Mouse (Mus musculus): ENCODE results near the gene Nfe2l3. TPM values are rescaled to one million over a fixed set of nuclear protein-coding genes. Genes with fewer than 3 reads are reported as not detected.

Nfe2l3 gene
- total RNA-seq, 2 experiments from 2014 or later, result 0.48 TPM; not detected in 1

GRCm38 (mm10) chr6:51442191-51442835 lies 9.8 kb downstream of the Nfe2l3 start:
- ATAC-seq (ENCODE audit: poor library complexity, severe bottlenecking), result no peak

DNA sequence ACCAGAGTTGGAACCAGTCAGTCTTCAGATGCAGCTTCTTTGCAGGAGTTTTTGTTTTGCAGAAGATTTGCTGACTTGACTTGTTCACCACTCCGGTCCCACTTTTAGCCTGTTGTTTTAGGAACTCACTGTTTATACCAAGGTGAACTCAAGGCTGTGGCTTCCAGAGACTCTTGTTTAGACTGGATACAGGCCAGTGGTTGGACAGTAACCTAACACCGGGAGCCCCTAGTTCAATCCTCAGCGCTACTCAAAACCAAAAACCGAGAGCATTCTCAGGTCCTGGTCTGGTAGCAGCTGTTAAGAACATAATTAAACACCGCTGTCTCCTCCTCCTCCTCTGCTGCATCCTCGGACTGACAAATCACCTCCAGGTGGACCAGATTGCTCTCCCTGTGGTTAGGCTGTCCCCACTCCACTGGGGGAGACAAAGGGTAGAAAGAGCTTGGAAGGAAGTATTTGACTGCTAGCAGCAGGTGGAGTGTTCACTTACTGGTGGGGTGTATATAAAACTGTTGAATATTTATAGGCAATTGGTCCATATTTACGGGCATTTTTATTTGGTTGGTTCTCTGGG lies 20.5 kb downstream of the Nfe2l3 start:
- no peak for ATAC-seq (ENCODE audit: poor library complexity, severe bottlenecking)

GRCm38 (mm10) chr6:51454949-51455348 lies 22.5 kb downstream of the Nfe2l3 start:
- ATAC-seq (ENCODE audit: poor library complexity, severe bottlenecking), result no peak

DNA sequence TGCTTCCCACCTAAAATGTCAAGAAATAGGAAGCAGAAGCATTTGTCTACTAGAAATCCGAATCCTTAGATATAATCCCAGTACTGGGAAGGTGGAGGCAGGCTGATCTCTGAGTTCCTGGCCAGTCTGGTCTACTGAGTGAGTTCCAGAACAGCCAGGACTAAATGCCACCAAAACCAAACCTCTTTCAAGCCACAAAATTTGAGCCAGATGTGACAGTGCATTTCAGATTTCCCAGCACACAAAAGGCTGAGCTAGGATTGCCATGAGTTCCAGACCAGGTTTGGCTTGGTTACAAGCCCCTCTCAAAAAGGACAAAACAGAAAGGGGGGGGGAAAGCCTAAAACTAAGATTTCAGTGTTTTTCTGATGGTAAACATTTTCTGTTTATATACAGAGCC lies 23.7 kb downstream of the Nfe2l3 start:
- no peak for ATAC-seq (ENCODE audit: poor library complexity, severe bottlenecking)

DNA sequence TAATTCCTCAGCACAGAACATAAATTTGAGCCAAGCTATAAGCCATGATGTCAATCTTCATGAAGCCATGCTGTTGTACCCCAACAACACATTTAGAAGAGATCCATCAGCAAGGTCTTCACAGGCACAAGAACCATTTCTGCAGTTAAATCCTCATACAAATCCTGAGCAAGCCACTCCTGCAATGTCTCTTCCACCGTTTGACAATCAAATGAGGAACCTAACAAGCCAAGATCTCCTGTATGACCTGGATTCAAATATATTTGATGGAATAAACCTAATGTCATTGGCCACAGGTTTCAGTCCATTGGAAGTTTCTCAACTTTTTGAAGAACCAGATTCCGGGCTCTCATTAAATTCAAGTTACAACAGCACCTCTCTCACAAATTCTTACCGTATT lies 24.8 kb downstream of the Nfe2l3 start:
- ATAC-seq (ENCODE audit: poor library complexity, severe bottlenecking), result no peak

DNA sequence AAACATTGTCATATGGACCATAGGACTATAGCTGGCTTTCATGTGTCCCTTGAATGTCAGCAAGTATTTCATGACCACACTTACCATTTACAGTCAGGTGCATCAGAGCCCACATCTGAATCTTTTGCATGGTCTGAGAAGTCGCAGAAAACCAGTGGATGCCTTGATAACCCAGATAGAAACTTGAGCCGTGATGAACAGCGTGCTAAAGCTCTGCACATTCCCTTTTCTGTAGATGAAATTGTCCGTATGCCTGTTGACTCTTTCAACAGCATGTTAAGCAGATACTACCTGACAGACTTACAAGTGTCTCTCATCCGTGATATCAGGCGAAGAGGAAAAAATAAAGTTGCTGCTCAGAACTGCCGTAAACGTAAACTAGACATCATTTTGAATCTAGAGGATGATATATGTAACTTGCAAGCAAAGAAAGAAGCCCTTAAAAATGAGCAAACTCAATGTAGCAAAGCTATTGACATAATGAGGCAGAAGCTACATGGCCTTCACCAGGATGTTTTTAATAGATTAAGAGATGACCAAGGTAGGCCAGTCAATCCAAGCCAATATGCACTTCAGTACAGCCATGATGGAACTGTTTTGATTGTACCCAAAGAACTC lies 25.4 kb downstream of the Nfe2l3 start:
- no peak for ATAC-seq (ENCODE audit: poor library complexity, severe bottlenecking)

- ATAC-seq (ENCODE audit: poor library complexity, severe bottlenecking), result no peak
Measured at GRCm38 (mm10) chr6:51458925-51459312, 26.4 kb downstream of the Nfe2l3 start.

DNA sequence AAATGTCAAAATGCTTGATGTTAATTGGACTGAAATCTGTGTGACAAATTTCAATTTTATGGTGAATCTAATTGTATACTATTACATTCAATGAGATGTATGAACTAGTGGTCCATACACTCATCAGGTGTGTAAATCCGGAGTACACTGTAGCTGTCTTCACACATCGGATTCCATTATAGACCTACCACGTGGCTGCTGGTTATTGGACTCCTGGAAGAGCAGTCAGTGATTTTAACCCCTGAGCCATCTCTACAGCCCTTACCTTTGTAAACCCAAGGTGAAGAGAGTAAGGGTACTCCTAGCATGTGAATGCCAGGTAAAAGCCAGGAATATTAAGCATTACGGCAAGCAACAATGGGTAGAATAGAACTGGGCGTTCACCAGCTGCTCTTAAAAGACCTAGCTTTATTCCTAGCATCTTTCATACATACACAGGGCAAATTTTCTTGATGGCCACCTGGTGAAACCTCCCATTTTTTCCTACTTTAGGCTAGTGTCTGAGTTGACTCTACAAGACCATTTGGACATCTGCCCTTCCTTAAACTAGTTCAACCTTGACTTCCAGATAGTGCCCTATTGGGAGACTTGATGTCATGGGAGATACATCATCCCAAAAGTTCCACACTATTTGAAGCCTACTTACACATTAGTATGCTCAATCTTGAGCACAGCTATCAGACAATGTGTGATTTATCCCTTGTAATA lies 27.0 kb downstream of the Nfe2l3 start:
- ATAC-seq (ENCODE audit: poor library complexity, severe bottlenecking), result no peak

DNA sequence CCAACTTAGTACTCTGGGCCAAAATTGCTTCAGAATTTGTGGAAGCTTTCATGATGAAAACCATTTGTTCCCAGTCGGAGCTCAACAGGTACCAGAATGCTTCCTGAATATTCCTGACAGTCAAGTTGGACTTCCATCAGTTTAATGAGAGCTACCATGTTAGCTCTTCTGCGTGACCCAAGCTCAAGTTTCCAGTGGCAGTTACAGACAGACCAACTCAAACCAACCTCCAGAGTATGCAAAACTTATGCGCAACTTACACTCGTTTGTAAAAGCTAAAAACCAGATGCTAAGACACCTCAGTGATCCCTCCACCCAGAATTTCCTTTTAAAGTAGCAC lies 27.5 kb downstream of the Nfe2l3 start:
- ATAC-seq (ENCODE audit: poor library complexity, severe bottlenecking), result no peak

DNA sequence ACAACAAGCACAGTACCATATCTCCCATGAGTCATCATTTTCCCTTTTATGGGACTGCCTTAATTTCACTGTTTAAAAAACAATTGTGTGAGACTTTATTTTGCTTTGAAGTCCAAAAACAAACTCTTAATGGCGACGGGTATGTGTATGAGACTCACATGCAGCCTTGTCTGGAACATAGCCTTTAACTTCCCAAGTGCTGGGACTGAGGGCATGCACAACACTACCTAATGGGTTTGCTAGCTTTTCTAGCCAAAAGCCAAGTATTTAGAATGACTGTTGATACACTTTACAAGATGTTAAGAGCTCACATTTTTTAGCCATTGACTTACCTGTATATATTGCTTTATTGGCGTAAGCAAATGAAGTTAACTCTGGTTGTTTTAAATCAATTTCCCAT lies 27.9 kb downstream of the Nfe2l3 start:
- no peak for ATAC-seq (ENCODE audit: poor library complexity, severe bottlenecking)

- ATAC-seq (ENCODE audit: poor library complexity, severe bottlenecking), result no peak
Measured at GRCm38 (mm10) chr6:51467649-51468048, 35.2 kb downstream of the Nfe2l3 start.

- ATAC-seq (ENCODE audit: poor library complexity, severe bottlenecking), result peak; percentile 37
Measured at GRCm38 (mm10) chr6:51468891-51469561, 36.6 kb downstream of the Nfe2l3 start.

DNA sequence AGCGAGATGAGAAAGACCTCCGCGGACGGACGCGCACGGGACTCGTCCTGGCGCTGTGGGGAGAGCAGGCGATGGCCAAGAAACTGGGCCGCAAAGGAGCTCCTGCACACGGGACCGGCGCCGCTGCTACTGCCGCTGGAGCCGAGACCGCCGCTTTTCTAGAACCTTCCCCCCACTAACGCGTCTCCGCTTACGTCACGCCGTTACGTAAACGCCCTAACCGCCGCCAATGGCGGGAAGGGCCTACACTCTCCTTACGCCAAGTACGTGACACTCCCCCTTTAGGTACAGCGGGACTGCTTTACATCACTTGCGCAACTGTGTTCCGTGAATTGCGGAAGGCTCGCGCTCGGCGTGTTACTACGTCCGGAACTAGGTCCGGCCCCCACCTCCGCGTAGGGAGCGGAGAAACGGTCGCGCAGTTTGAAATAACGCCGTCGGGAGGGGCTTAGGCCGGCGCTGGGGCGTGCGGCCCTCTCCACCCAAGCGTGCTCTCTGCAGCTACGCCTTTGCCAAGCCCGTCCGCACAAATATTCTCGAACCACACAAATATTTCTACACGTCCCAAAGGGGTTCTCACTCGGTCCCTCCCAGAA lies 37.3 kb downstream of the Nfe2l3 start, which contains the start of gene Hnrnpa2b1:
Gene Hnrnpa2b1 (minus strand): TSS at position 180 of the 596 bp plus-strand sequence.
- ATAC-seq (ENCODE audit: poor library complexity, severe bottlenecking), result peak; percentile 76

DNA sequence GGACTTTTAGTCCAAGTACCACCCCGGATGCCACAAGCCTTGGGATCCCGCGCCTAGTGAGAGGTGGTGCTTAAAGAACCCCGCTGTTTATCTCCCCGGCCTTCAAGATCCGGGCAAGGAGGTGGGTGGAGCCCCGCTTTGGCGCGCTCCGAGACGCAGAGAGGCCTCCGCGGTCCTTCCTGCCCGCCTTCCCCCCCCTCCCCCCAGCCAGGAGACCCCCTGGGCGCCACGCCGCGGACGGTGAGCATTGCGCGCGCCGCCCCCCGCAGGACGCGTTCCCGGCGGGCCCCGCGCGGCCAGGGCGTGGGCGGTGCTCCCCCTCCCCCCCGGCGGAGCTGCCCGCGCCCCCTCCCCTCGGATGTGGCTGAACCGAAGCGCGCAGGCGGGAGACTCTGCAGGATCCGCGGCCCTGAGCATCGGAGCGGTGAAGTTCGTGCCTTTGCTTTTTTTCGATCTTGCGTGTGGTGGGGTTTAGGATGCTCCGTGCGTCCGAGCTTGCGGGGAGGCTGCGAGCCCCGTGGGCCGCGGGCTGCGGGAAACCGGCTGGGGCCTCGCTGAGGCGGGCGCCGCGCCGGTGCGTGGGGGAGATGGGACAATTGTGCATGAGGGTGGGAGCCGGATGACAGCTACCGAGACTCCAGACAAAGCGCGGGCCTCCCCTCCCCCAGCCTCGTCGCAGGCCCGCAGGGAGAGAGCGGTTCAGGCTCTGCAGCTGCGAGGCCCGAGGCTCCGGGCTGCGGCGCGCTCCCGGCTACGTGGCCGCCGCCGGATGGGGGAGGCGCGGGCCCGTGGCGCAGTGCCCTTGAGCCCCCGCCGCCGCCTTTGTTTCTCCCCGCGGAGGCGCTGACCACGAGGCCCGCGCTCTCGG lies 38.1 kb downstream of the Nfe2l3 start, which contains the start of gene Cbx3:
Gene Cbx3 (plus strand): TSS at position 50 of the 868 bp plus-strand sequence.
- ATAC-seq (ENCODE audit: poor library complexity, severe bottlenecking), result peak; percentile 39

DNA sequence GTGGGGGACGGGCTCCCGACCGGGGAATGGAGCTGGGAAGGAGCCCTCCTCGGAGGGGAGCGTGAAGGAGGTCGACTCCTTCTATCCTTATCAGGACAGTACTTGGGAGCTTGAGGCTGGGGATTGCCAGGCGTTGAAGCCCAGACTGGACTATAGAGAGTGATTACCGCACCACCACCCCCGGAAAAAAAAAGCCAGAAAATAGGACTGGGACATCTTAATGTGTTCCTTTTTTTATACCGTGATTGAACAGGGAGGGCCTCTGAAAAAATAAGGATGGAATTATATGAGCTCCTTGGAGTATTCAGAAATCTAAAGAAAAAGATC lies 38.7 kb downstream of the Nfe2l3 start:
- no peak for ATAC-seq (ENCODE audit: poor library complexity, severe bottlenecking)

GRCm38 (mm10) chr6:51471782-51472181 lies 39.3 kb downstream of the Nfe2l3 start:
- ATAC-seq (ENCODE audit: poor library complexity, severe bottlenecking), result no peak

GRCm38 (mm10) chr6:51472213-51472612 lies 39.7 kb downstream of the Nfe2l3 start:
- ATAC-seq (ENCODE audit: poor library complexity, severe bottlenecking), result no peak

DNA sequence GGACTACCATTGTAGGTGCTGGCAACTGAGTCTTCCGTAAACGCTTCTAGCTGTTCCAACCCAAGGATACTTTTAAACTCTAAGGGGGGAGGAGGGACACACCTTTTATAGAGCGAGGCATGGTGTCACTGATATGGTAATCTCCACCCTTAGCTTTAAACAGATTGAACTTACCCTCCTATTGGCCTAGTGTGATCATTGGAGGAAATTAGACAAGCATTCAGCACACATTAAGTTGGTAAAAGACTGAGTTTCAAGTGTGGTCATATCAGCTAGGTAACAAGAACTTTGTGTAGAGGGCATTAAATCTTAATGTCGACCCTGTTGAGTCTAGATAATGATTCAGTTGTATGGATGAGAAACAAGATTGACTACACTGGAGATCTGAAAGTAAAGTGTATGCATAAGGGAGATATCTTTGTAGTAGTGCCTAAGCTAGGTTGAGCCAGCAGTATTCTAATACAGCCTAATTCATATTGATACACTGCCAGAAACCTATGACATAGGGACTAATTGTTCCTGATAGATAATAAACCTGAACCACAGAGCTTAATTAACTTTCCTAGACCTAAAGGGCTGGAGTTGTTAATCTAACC lies 46.8 kb downstream of the Nfe2l3 start:
- peak; percentile 15; the same call in 1 of the 2 replicates for ATAC-seq (ENCODE audit: poor library complexity, severe bottlenecking)

DNA sequence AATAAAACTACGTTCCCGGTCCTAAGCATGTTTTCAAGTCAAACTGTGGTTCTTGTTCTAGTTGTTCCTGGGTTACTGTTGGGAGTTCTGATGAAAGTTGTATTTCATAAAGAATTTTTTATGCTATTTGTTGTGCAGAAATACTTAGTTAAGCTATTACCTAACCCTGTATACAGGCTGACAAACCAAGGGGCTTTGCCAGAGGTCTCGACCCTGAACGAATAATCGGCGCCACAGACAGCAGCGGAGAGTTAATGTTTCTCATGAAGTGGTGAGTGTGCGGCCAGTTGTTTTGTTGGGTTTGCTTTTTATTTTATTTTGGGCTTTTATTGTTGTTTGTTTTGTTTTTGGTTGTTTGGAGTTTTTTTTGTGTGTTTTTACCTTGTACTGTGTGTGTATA lies 49.1 kb downstream of the Nfe2l3 start:
- no peak for ATAC-seq (ENCODE audit: poor library complexity, severe bottlenecking)

DNA sequence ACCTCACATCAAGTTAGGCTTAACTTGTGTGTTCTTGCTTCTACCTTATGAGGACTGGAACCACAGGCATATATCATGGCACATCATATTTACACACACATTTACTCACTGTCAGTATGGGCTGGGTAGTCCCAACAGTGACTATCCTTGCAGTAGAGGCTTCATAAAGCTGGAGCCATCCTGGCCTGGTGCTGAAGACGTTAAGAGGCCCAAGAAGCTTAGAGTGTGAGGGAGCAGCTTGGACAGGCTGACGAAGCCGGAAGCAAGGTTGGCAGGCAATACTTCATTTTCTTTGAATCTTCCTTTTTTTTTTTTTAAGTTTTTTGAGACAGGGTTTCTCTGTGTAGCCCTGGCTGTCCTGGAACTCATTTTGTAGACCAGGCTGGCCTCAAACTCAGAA lies 51.4 kb downstream of the Nfe2l3 start:
- ATAC-seq (ENCODE audit: poor library complexity, severe bottlenecking), result no peak

Measured in megakaryocyte, adult 5-6 weeks (primary cell).